ENCODE assay signal across 9 mouse cellular contexts in genomic region chr1:160547934-160548876, GRCm38 (mm10).
DNase-seq lines count a peak whose midpoint lies in the region; ATAC-seq and TF ChIP-seq lines count a peak whose summit lies in the region.
"Had no signal": no experiment of that assay in that cellular context is flagged by ENCODE, and none has a peak within 500 bp of the region (broad histone marks: within the 10 kb centered on the region; RNA-seq: fewer than 3 reads in every experiment).

No protein-coding gene starts in this region.

- no peaks in the 10 kb centered on the region for H3K9me3 ChIP-seq in hindbrain, embryonic 12.5 days (replicated peaks)
- no peaks in the 10 kb centered on the region for H3K9me3 ChIP-seq in midbrain, embryonic 11.5 days (ENCODE audit: control insufficient read depth, low read length)

- TF ChIP-seq POLR2A in brain, embryonic 14.5 days (IDR thresholded peaks at IDR 0.05; ENCODE audit: borderline replicate concordance, extremely low read depth, insufficient read depth, insufficient read length, poor library complexity, severe bottlenecking): no peak

- peak overlapping the region; percentile 52; the same call in 1 of the 2 replicates for H3K27ac ChIP-seq in hindbrain, embryonic 12.5 days
- no peak overlapping the region for H3K27ac ChIP-seq in midbrain, embryonic 11.5 days (ENCODE audit: low read depth, low read length)
- H3K27ac ChIP-seq: kidney, postnatal 0 days had no signal

- no peak overlapping the region for H3K4me2 ChIP-seq in hindbrain, embryonic 12.5 days (replicated peaks)
- no peak overlapping the region for H3K4me2 ChIP-seq in midbrain, embryonic 11.5 days

- 44% methylated on average over 4 of the region's 4 CpGs for WGBS in hindbrain, embryonic 12.5 days
- 31% methylated on average over 4 of the region's 4 CpGs for WGBS in midbrain, embryonic 11.5 days

- H3K27me3 ChIP-seq in hindbrain, embryonic 12.5 days: no peaks in the 10 kb centered on the region
- H3K27me3 ChIP-seq in midbrain, embryonic 11.5 days (ENCODE audit: control insufficient read depth, insufficient read depth, low read length): no peaks in the 10 kb centered on the region

- no peak overlapping the region for H3K4me3 ChIP-seq in hindbrain, embryonic 12.5 days
- H3K4me3 ChIP-seq in midbrain, embryonic 11.5 days (ENCODE audit: low read depth, low read length): no peak overlapping the region

- H3K36me3 ChIP-seq in hindbrain, embryonic 12.5 days: no peaks in the 10 kb centered on the region
- no peaks in the 10 kb centered on the region for H3K36me3 ChIP-seq in midbrain, embryonic 11.5 days (ENCODE audit: control insufficient read depth, insufficient read depth, low read length)

- ATAC-seq in hindbrain, embryonic 12.5 days (ENCODE audit: low FRiP score): 0 out of 2 replicates have a peak, but pooled peaks have one; percentile 72
- ATAC-seq in midbrain, embryonic 11.5 days (ENCODE audit: low FRiP score): peak; percentile 71

- TF ChIP-seq CTCF in brain, embryonic 14.5 days (IDR thresholded peaks at IDR 0.05; ENCODE audit: borderline replicate concordance, extremely low read depth, insufficient read depth, insufficient read length): no peak

- no peak overlapping the region for H3K9ac ChIP-seq in hindbrain, embryonic 12.5 days
- no peak overlapping the region for H3K9ac ChIP-seq in midbrain, embryonic 11.5 days (ENCODE audit: low read length)

- peak; percentile 78 to 79 for DNase-seq in frontal cortex, adult 2 months (ENCODE audit: extremely low spot score in 1 of 2, low spot score in 1 of 2)
- DNase-seq in frontal cortex, postnatal 14 days (ENCODE audit: low spot score in 2 of 2): no peak
- peak; percentile 73 for DNase-seq in brain, embryonic 14.5 days (ENCODE audit: low read depth)
- peak; percentile 86 for DNase-seq in midbrain, embryonic 11.5 days (ENCODE audit: low spot score, missing footprints)
- DNase-seq in adrenal gland, postnatal 25 days: no peak
- no peak for DNase-seq in adrenal gland, postnatal 10 days
- no peak for DNase-seq in spleen, adult 12 weeks (ENCODE audit: low spot score)

- peaks cover 7% of the 10 kb centered on the region; the same call in 1 of the 2 replicates for H3K4me1 ChIP-seq in hindbrain, embryonic 12.5 days
- H3K4me1 ChIP-seq in midbrain, embryonic 11.5 days (ENCODE audit: control insufficient read depth, insufficient read depth, low read length): peaks cover 7% of the 10 kb centered on the region

Comparison
In these comparisons a context has a peak if more than half of its experiments do, and no peak if none do; other contexts are left out.
1. DNase-seq: peak in frontal cortex, adult 2 months (2 of 2), brain, embryonic 14.5 days (single experiment) and midbrain, embryonic 11.5 days (single experiment); none in frontal cortex, postnatal 14 days (0 of 2), adrenal gland, postnatal 25 days (single experiment), adrenal gland, postnatal 10 days (single experiment) and spleen, adult 12 weeks (single experiment).